Mouse (Mus musculus) forebrain, embryonic 15.5 days (tissue): ENCODE data around the gene Mogs. TPM values are rescaled to one million over a fixed set of nuclear protein-coding genes. Genes with fewer than 3 reads are reported as not detected.

Experiments
- ATAC-seq: fragments of 200-750 bp; cut with Nextera tagmentation; replicated peaks from 2 replicates; pipeline ENCODE4 v1.8.0; 2017; ENCODE audit warnings: mild to moderate bottlenecking, moderate TSS enrichment, moderate library complexity
- H3K27ac ChIP-seq: fragments of 300-500 bp; sonication (generic); replicated peaks from 2 replicates; pipeline ENCODE4 v1.5.1; 2015; ENCODE audit warnings: mild to moderate bottlenecking, inconsistent platforms
- H3K27me3 ChIP-seq: fragments of 300-500 bp; sonication (generic); 2 replicates; pipeline ENCODE4 v1.6.1; 2015; ENCODE audit warnings: inconsistent platforms
- H3K36me3 ChIP-seq: fragments of 300-500 bp; sonication (generic); 2 replicates; pipeline ENCODE4 v1.6.1; 2015; ENCODE audit warnings: mild to moderate bottlenecking, inconsistent platforms
- H3K4me1 ChIP-seq: fragments of 300-500 bp; sonication (generic); 2 replicates; pipeline ENCODE4 v1.6.1; 2015; ENCODE audit warnings: inconsistent platforms
- H3K4me2 ChIP-seq: fragments of 300-500 bp; sonication (generic); replicated peaks from 2 replicates; pipeline ENCODE4 v1.6.1; 2015; ENCODE audit warnings: mild to moderate bottlenecking, inconsistent platforms
- H3K4me3 ChIP-seq: fragments of 300-500 bp; sonication (generic); 2 replicates; pipeline ENCODE4 v1.5.1; 2015; ENCODE audit warnings: mild to moderate bottlenecking, inconsistent platforms
- H3K9ac ChIP-seq: fragments of 300-500 bp; sonication (generic); replicated peaks from 2 replicates; pipeline ENCODE4 v1.6.1; 2015; ENCODE audit warnings: mild to moderate bottlenecking, inconsistent platforms
- H3K9me3 ChIP-seq: fragments of 300-500 bp; sonication (generic); 2 replicates; pipeline ENCODE4 v1.6.1; 2016; ENCODE audit warnings: inconsistent platforms
- WGBS: fragments of 180-500 bp; shearing (Covaris S2); methylation state at CpG from one replicate; pipeline ENCODE4 v1.1.7; 2015; ENCODE audit warnings: mixed read lengths; 5-methylcytosine and 5-hydroxymethylcytosine counted together
- microRNA counts: library from miRNA; unstranded; fragments of <30 nt; microRNA quantifications from one replicate; lab custom pipeline; 2016
- microRNA-seq: library from miRNA; unstranded; fragments of <30 nt; microRNA quantifications from one replicate; pipeline ENCODE4, GENCODE M21; 2016
- polyA plus RNA-seq: library from polyadenylated mRNA; unstranded; fragments of >200 nt; fragmentation: Nextera tagmentation; extraction: Ambion mirVana; gene quantifications from 2 replicates; pipeline ENCODE4 v1.2.1, GENCODE M21; 2015

The Mogs gene
- polyA plus RNA-seq, 1 experiment from 2014 or later, result 26.7 TPM

GRCm38 (mm10) chr6:83162701-83163100 lies 47.4 kb downstream of the Mogs start:
- peak overlapping the region; percentile 21 for H3K4me3 ChIP-seq
- H3K27ac ChIP-seq, result no peak overlapping the region
- H3K27me3 ChIP-seq, result peaks cover 36% of the 10 kb centered on the region
- H3K36me3 ChIP-seq, result no peaks in the 10 kb centered on the region
- no peaks in the 10 kb centered on the region for H3K9me3 ChIP-seq
- H3K4me1 ChIP-seq, result peaks cover 36% of the 10 kb centered on the region
- peak overlapping the region; percentile 40 for H3K4me2 ChIP-seq
- 2% methylated on average over 8 of the region's 8 CpGs for WGBS
- ATAC-seq, result no peak
- H3K9ac ChIP-seq, result no peak overlapping the region

- peaks cover 39% of the 10 kb centered on the region for H3K4me1 ChIP-seq
- peak overlapping the region; percentile 56 for H3K4me2 ChIP-seq
- peak overlapping the region; percentile 94 for H3K4me3 ChIP-seq
- WGBS, result 2% methylated on average over 6 of the region's 6 CpGs
- peak overlapping the region; percentile 92 for H3K9ac ChIP-seq
- no peaks in the 10 kb centered on the region for H3K9me3 ChIP-seq
- peaks cover 33% of the 10 kb centered on the region for H3K27me3 ChIP-seq
- peak overlapping the region; percentile 92 for H3K27ac ChIP-seq
- ATAC-seq, result peak; percentile 28
- H3K36me3 ChIP-seq, result no peaks in the 10 kb centered on the region
Observed at GRCm38 (mm10) chr6:83165026-83165606, 49.8 kb downstream of the Mogs start.

GRCm38 (mm10) chr6:83165607-83166242 lies 50.4 kb downstream of the Mogs start, which contains the start of gene Dctn1:
Dctn1 (plus strand) TSS chr6:83165920.
- H3K9me3 ChIP-seq, result no peaks in the 10 kb centered on the region
- WGBS, result under 1% methylated on average over 58 of the region's 58 CpGs
- H3K27me3 ChIP-seq, result peaks cover 27% of the 10 kb centered on the region
- H3K9ac ChIP-seq, result peak within 1 kb of the TSS; percentile 92
- H3K27ac ChIP-seq, result peak within 1 kb of the TSS; percentile 92
- peaks cover 41% of the 10 kb centered on the region for H3K4me1 ChIP-seq
- no peaks in the 10 kb centered on the region for H3K36me3 ChIP-seq
- peak within 1 kb of the TSS; percentile 94 for H3K4me3 ChIP-seq
- H3K4me2 ChIP-seq, result peak within 1 kb of the TSS; percentile 56
- peak; percentile 87 for ATAC-seq

- no peaks in the 10 kb centered on the region for H3K9me3 ChIP-seq
- under 1% methylated on average over 12 of the region's 12 CpGs for WGBS
- H3K9ac ChIP-seq, result peak overlapping the region; percentile 92
- peak; percentile 30 for ATAC-seq
- peak overlapping the region; percentile 94 for H3K4me3 ChIP-seq
- peaks cover 22% of the 10 kb centered on the region for H3K27me3 ChIP-seq
- peaks cover 46% of the 10 kb centered on the region for H3K4me1 ChIP-seq
- H3K36me3 ChIP-seq, result no peaks in the 10 kb centered on the region
- H3K4me2 ChIP-seq, result peak overlapping the region; percentile 56
- peak overlapping the region; percentile 92 for H3K27ac ChIP-seq
Observed at GRCm38 (mm10) chr6:83166243-83166630, 50.9 kb downstream of the Mogs start.

MicroRNA genes within 50 kb of the gene (microRNA counts, 519-probe panel; counts per million panel counts)
- 1,954 counts per million, percentile 22 among the panel's probes with 10 or more counts for microRNA mmu-miR-3470a+mmu-miR-3470b (lab: Ali Mortazavi, UCI)

Small RNA genes lying within 50 kb of the gene (microRNA-seq; reads per million reads assigned to microRNA genes)
- not detected for gene Mir3470a

Other genes starting within 250 kb of the Mogs start
- 14.9 and 15.8 TPM in 2 replicates for gene Sema4f, start 175.7 kb upstream of the Mogs start, polyA plus RNA-seq
- gene M1ap, start 168.6 kb upstream of the Mogs start, polyA plus RNA-seq, result not detected in 2 replicates
- gene Dok1, start 82.0 kb upstream of the Mogs start, polyA plus RNA-seq, result 3.1 and 3.4 TPM in 2 replicates
- 4.7 and 6.3 TPM in 2 replicates for gene Loxl3, start 81.3 kb upstream of the Mogs start, polyA plus RNA-seq
- gene Aup1, start 61.0 kb upstream of the Mogs start, polyA plus RNA-seq, result 159 and 161 TPM in 2 replicates
- 69.9 and 71.0 TPM in 2 replicates for gene Htra2, start 60.2 kb upstream of the Mogs start, polyA plus RNA-seq
- gene Dqx1, start 57.7 kb upstream of the Mogs start, polyA plus RNA-seq, result 0.34 and 0.42 TPM in 2 replicates
- not detected in 2 replicates for gene Tlx2, start 45.2 kb upstream of the Mogs start, polyA plus RNA-seq
- gene Pcgf1, start 37.6 kb upstream of the Mogs start, polyA plus RNA-seq, result 48.1 and 49.2 TPM in 2 replicates
- gene Lbx2, start 29.1 kb upstream of the Mogs start, polyA plus RNA-seq, result not detected in 2 replicates
- gene Ccdc142, start 13.9 kb upstream of the Mogs start, polyA plus RNA-seq, result 3.8 and 4.3 TPM in 2 replicates
- gene Gm42688, start 13.9 kb upstream of the Mogs start, polyA plus RNA-seq, result 4.0 and 4.3 TPM in 2 replicates
- gene Mrpl53, start 6.5 kb upstream of the Mogs start, polyA plus RNA-seq, result 121 and 126 TPM in 2 replicates
- gene Wbp1, start 6.1 kb downstream of the Mogs start, polyA plus RNA-seq, result 229 and 231 TPM in 2 replicates
- 15.6 and 16.5 TPM in 2 replicates for gene Ino80b, start 9.9 kb downstream of the Mogs start, polyA plus RNA-seq
- gene Rtkn, start 20.0 kb downstream of the Mogs start, polyA plus RNA-seq, result 6.1 and 7.0 TPM in 2 replicates
- 18.3 and 18.6 TPM in 2 replicates for gene Wdr54, start 40.9 kb downstream of the Mogs start, polyA plus RNA-seq
- gene 1700003E16Rik, start 40.9 kb downstream of the Mogs start, polyA plus RNA-seq, result 5.2 and 6.9 TPM in 2 replicates
- gene Dctn1, start 50.4 kb downstream of the Mogs start, polyA plus RNA-seq, result 143 and 147 TPM in 2 replicates
- gene Slc4a5, start 104.3 kb downstream of the Mogs start, polyA plus RNA-seq, result 0.46 and 0.85 TPM in 2 replicates
- gene Mthfd2, start 210.4 kb downstream of the Mogs start, polyA plus RNA-seq, result 25.4 and 25.6 TPM in 2 replicates
- gene Mob1a, start 210.5 kb downstream of the Mogs start, polyA plus RNA-seq, result 32.4 and 32.8 TPM in 2 replicates
- gene Bola3, start 233.7 kb downstream of the Mogs start, polyA plus RNA-seq, result 58.8 and 59.7 TPM in 2 replicates